Mouse (Mus musculus) small intestine, adult 2 months (tissue): ENCODE measurements around the gene Gm10972. TPM values are rescaled to one million over a fixed set of nuclear protein-coding genes. Genes with fewer than 3 reads are reported as not detected.
"Not testable (repeated sequence)": the region's sequence is repeated elsewhere in the genome, so short reads cannot be mapped to it uniquely, and the experiment has no call there.

Experiments
- H3K27ac ChIP-seq: fragments of 200-500 bp; 2 replicates; pipeline ENCODE4 v1.5.1; 2012; ENCODE audit warnings: low read depth, low read length, control low read depth, inconsistent platforms; ENCODE audit not compliant: insufficient read depth
- H3K27me3 ChIP-seq: fragments of 200-500 bp; 2 replicates; pipeline ENCODE4 v1.6.1; 2012; ENCODE audit warnings: mild to moderate bottlenecking, moderate library complexity, low read length, inconsistent platforms; ENCODE audit not compliant: control insufficient read depth, insufficient read depth
- H3K36me3 ChIP-seq: fragments of 200-500 bp; 2 replicates; pipeline ENCODE4 v1.6.1; 2012; ENCODE audit warnings: mild to moderate bottlenecking, low read length, control low read depth, inconsistent platforms; ENCODE audit not compliant: control insufficient read depth, insufficient read depth
- H3K4me1 ChIP-seq: fragments of 200-500 bp; 2 replicates; pipeline ENCODE4 v1.6.1; 2012; ENCODE audit warnings: low read length, inconsistent platforms, mixed read lengths; ENCODE audit not compliant: control insufficient read depth, insufficient read depth, insufficient read length
- H3K4me3 ChIP-seq: fragments of 200-500 bp; 2 replicates; pipeline ENCODE4 v1.5.1; 2012; ENCODE audit warnings: low read depth, mild to moderate bottlenecking, control low read depth, inconsistent platforms, low read length, moderate library complexity
- CTCF ChIP-seq: fragments of 200-500 bp; IDR thresholded peaks from 2 replicates; pipeline ENCODE4 v1.5.1; 2012; ENCODE audit warnings: low read depth, mild to moderate bottlenecking, control low read depth, inconsistent platforms, low read length, moderate library complexity, mixed read lengths; ENCODE audit not compliant: insufficient replicate concordance, insufficient read length; ENCODE audit errors: extremely low read depth
- POLR2A ChIP-seq: fragments of 200-500 bp; IDR thresholded peaks from 2 replicates; pipeline ENCODE4 v1.6.1; 2012; ENCODE audit warnings: low read depth, mild to moderate bottlenecking, control low read depth, inconsistent platforms, low read length, moderate library complexity
- WGBS: fragments of 180-500 bp; shearing (Covaris S2); methylation state at CpG from one replicate; pipeline ENCODE4 v1.1.7; 2018; 5-methylcytosine and 5-hydroxymethylcytosine counted together
- polyA plus RNA-seq: library from polyadenylated mRNA; depleted of rRNA; stranded (reverse); fragments of >200 nt; gene quantifications from 2 replicates; pipeline ENCODE4 v1.2.3, GENCODE M21; 2012; rRNA removed

The Gm10972 gene
- polyA plus RNA-seq, 1 experiment: not detected

GRCm38 (mm10) chr3:94690162-94690561 is 47.2 kb downstream of the Gm10972 start:
- peaks cover 17% of the 10 kb centered on the region for H3K4me1 ChIP-seq
- 43% methylated on average over 6 of the region's 6 CpGs for WGBS
- H3K27ac ChIP-seq: not testable (repeated sequence)

DNA sequence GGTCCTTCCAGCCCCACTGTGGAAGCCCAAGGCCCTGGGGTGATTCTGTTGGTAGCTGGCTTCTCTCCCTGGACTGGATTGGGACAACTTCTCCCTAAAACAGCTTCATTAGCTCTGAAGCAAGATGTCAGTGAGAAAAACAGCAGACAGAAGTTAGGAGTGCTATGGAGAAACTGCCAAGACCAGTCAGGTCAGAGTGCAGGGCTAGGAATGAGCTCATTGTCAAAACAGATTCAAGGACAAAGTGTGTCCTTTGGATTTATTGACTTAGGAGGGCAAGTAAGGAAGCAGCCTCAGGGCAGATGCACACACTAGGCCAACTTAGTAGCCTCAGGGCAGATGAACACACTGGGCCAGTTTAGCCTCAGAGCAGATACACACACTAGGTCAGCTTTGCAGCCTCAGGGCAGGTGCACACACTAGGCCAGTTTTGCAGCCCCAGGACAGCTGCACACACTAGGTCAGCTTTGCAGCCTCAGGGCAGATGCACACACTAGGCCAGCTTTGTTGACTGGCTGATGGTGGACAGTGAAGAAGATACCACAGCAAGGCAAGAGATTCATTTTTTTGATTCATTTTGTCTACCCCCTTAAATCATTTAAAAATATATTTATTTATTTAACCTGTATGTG is 47.8 kb downstream of the Gm10972 start:
- no peaks in the 10 kb centered on the region for H3K36me3 ChIP-seq
- H3K27me3 ChIP-seq: no peaks in the 10 kb centered on the region
- H3K27ac ChIP-seq: no peak overlapping the region
- H3K4me3 ChIP-seq: no peak overlapping the region
- peaks cover 17% of the 10 kb centered on the region for H3K4me1 ChIP-seq
- TF ChIP-seq POLR2A: no peak
- no peak for TF ChIP-seq CTCF

More at GRCm38 (mm10) chr3:94690162-94690561, 47.2 kb downstream of the Gm10972 start:
- H3K27me3 ChIP-seq, H3K36me3 ChIP-seq, H3K4me3 ChIP-seq: not testable (repeated sequence)

DNA sequence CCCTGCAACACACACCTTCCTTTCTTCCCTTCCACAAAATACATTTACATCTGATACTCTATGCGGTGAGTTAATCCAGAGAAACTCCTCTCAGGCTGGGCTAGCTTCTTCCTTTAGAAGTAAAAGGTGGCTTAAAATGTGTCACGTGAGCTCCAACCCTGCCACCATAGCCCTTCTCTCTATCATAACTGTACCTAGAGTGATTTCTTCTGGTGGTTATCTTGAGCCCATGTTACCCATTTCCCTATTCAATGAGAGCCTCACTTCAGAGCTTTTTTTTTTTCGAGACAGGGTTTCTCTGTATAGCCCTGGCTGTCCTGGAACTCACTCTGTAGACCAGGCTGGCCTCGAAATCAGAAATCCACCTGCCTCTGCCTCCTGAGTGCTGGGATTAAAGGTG is 48.8 kb downstream of the Gm10972 start:
- H3K4me3 ChIP-seq, H3K36me3 ChIP-seq, H3K27me3 ChIP-seq, H3K27ac ChIP-seq: not testable (repeated sequence)
- WGBS: 96% methylated on average over 4 of the region's 4 CpGs
- H3K4me1 ChIP-seq: peaks cover 17% of the 10 kb centered on the region

Other genes starting within 250 kb of the Gm10972 start
- gene Lingo4, start 244.6 kb upstream of the Gm10972 start, polyA plus RNA-seq: 0.23 and 0.42 TPM in 2 replicates
- not detected in 2 replicates for gene Tdrkh, start 229.8 kb upstream of the Gm10972 start, polyA plus RNA-seq
- gene Mrpl9, start 199.8 kb upstream of the Gm10972 start, polyA plus RNA-seq: 17.3 and 20.6 TPM in 2 replicates
- not detected in 2 replicates for gene Oaz3, start 199.2 kb upstream of the Gm10972 start, polyA plus RNA-seq
- 12.1 and 26.1 TPM in 2 replicates for gene Celf3, start 164.8 kb upstream of the Gm10972 start, polyA plus RNA-seq
- gene Riiad1, start 162.8 kb upstream of the Gm10972 start, polyA plus RNA-seq: 0.23 TPM in 1 of 2 replicates, not detected in the other
- gene Snx27, start 60.4 kb upstream of the Gm10972 start, polyA plus RNA-seq: 2.3 and 3.4 TPM in 2 replicates
- gene Tuft1, start 15.8 kb downstream of the Gm10972 start, polyA plus RNA-seq: 11.1 and 47.4 TPM in 2 replicates
- gene Selenbp2, start 50.4 kb downstream of the Gm10972 start, polyA plus RNA-seq: 2.1 and 2.4 TPM in 2 replicates
- 12.6 and 31.3 TPM in 2 replicates for gene Cgn, start 143.4 kb downstream of the Gm10972 start, polyA plus RNA-seq
- 6.1 and 8.0 TPM in 2 replicates for gene Pogz, start 194.5 kb downstream of the Gm10972 start, polyA plus RNA-seq
- 98.8 and 173 TPM in 2 replicates for gene Psmb4, start 243.8 kb downstream of the Gm10972 start, polyA plus RNA-seq